Mouse (Mus musculus) CH12.LX (cell line): ENCODE measurements around the gene Ppig. TPM values are rescaled to one million over a fixed set of nuclear protein-coding genes. Genes with fewer than 3 reads are reported as not detected.

Source experiments
- DNase-seq: peaks from one replicate; pipeline ENCODE4 v3.0.0-alpha.2; 2013; ENCODE audit errors: extremely low read depth
- H3K27ac ChIP-seq: 2 replicates; pipeline ENCODE4 v1.5.1; 2012; ENCODE audit warnings: low read depth, mild to moderate bottlenecking, control low read depth, moderate library complexity; ENCODE audit not compliant: insufficient read depth
- H3K27me3 ChIP-seq: replicated peaks from 2 replicates; pipeline ENCODE3; 2012; ENCODE audit warnings: inconsistent platforms
- H3K36me3 ChIP-seq, 2 experiments: replicated peaks in 1 of 2; 2 replicates each; pipeline versions ENCODE3 to v1.6.1; 2012; ENCODE audit warnings: inconsistent platforms in 1 of 2, low read length in 1 of 2, mild to moderate bottlenecking in 1 of 2, mixed read lengths in 1 of 2, moderate library complexity in 1 of 2; ENCODE audit not compliant: control insufficient read depth in 1 of 2, insufficient read depth in 1 of 2
- H3K4me1 ChIP-seq, 2 experiments: 2 replicates each; pipeline ENCODE4 v1.6.1; 2012; ENCODE audit warnings: inconsistent platforms in 1 of 2, moderate library complexity in 1 of 2; ENCODE audit not compliant: insufficient read depth in 2 of 2, control insufficient read depth in 1 of 2
- H3K4me2 ChIP-seq: 2 replicates; pipeline ENCODE4 v1.6.1; 2012; ENCODE audit warnings: low read depth, mild to moderate bottlenecking, control low read depth; ENCODE audit not compliant: poor library complexity, insufficient read depth, severe bottlenecking
- H3K4me3 ChIP-seq, 3 experiments: fragments of 150-350 bp in 1 of 3; sonication (generic) in 1 of 3; replicated peaks in 1 of 3; 2 replicates each; pipeline versions ENCODE3 to v1.5.1; 2011 to 2012; ENCODE audit warnings: low read depth in 2 of 3, low read length in 2 of 3, mild to moderate bottlenecking in 2 of 3, moderate library complexity in 2 of 3, control low read depth in 1 of 3, improper control_type of control experiment in 1 of 3, inconsistent platforms in 1 of 3, mixed read lengths in 1 of 3; ENCODE audit not compliant: poor library complexity in 1 of 3
- H3K79me2 ChIP-seq: replicated peaks from 2 replicates; pipeline ENCODE4 v1.6.1; 2012; ENCODE audit warnings: mild to moderate bottlenecking, moderate library complexity; ENCODE audit not compliant: control insufficient read depth, poor library complexity, insufficient read depth, severe bottlenecking; ENCODE audit errors: extremely low read depth
- H3K9ac ChIP-seq: 2 replicates; pipeline ENCODE4 v1.6.1; 2012; ENCODE audit warnings: low read depth, mild to moderate bottlenecking, control low read depth, moderate library complexity; ENCODE audit not compliant: insufficient read depth
- H3K9me3 ChIP-seq: replicated peaks from 2 replicates; pipeline ENCODE3; 2012; ENCODE audit warnings: low read length, inconsistent platforms, mixed read lengths
- BHLHE40 ChIP-seq: IDR thresholded peaks from 2 replicates; pipeline ENCODE4 v1.6.1; 2011; ENCODE audit warnings: mild to moderate bottlenecking, low read depth, low read length, improper control_type of control experiment
- CHD1 ChIP-seq: IDR thresholded peaks from 2 replicates; pipeline ENCODE4 v1.6.1; 2012; ENCODE audit warnings: low read depth, low read length, improper control_type of control experiment, inconsistent platforms
- ELF1 ChIP-seq: IDR thresholded peaks from 2 replicates; pipeline ENCODE4 v1.6.1; 2014; ENCODE audit warnings: low read depth, mild to moderate bottlenecking, inconsistent platforms, low read length, improper control_type of control experiment
- ETS1 ChIP-seq: conservative IDR thresholded peaks from 2 replicates; pipeline ENCODE4 v1.6.1; 2012; ENCODE audit warnings: low read depth, mild to moderate bottlenecking, inconsistent platforms, low read length, improper control_type of control experiment, moderate library complexity
- IRF4 ChIP-seq: IDR thresholded peaks from 2 replicates; pipeline ENCODE4 v1.6.1; 2014; ENCODE audit warnings: low read depth, mild to moderate bottlenecking, inconsistent platforms, low read length, improper control_type of control experiment
- JUN ChIP-seq: IDR thresholded peaks from 2 replicates; pipeline ENCODE4 v1.6.1; 2011; ENCODE audit warnings: low read depth, mild to moderate bottlenecking, low read length, improper control_type of control experiment, moderate library complexity; ENCODE audit not compliant: insufficient read depth
- JUND ChIP-seq: conservative IDR thresholded peaks from 2 replicates; pipeline ENCODE4 v1.6.1; 2011; ENCODE audit warnings: low read depth, low read length, improper control_type of control experiment
- KAT2A ChIP-seq: IDR thresholded peaks from 2 replicates; pipeline ENCODE4 v1.6.1; 2012; ENCODE audit warnings: low read length, improper control_type of control experiment, inconsistent platforms; ENCODE audit not compliant: insufficient replicate concordance
- MAFK ChIP-seq: IDR thresholded peaks from 2 replicates; pipeline ENCODE4 v1.6.1; 2011; ENCODE audit warnings: low read length, improper control_type of control experiment; ENCODE audit not compliant: insufficient replicate concordance
- MAZ ChIP-seq: IDR thresholded peaks from 2 replicates; pipeline ENCODE4 v1.6.1; 2012; ENCODE audit warnings: low read depth, mild to moderate bottlenecking, inconsistent platforms, low read length, improper control_type of control experiment, moderate library complexity
- MXI1 ChIP-seq: IDR thresholded peaks from 2 replicates; pipeline ENCODE4 v1.6.1; 2011; ENCODE audit warnings: mild to moderate bottlenecking, low read depth, low read length, improper control_type of control experiment
- POLR2A ChIP-seq: IDR thresholded peaks from 2 replicates; pipeline ENCODE4 v1.6.1; 2011; ENCODE audit warnings: low read depth, mild to moderate bottlenecking, improper control_type of control experiment, low read length
- RAD21 ChIP-seq: IDR thresholded peaks from 2 replicates; pipeline ENCODE4 v1.6.1; 2011; ENCODE audit warnings: low read depth, mild to moderate bottlenecking, low read length, improper control_type of control experiment, moderate library complexity
- SIN3A ChIP-seq: IDR thresholded peaks from 2 replicates; pipeline ENCODE4 v1.6.1; 2012; ENCODE audit warnings: low read length, improper control_type of control experiment, inconsistent platforms
- SMC3 ChIP-seq: IDR thresholded peaks from 2 replicates; pipeline ENCODE4 v1.6.1; 2011; ENCODE audit warnings: low read depth, low read length, improper control_type of control experiment
- TCF12 ChIP-seq: IDR thresholded peaks from 2 replicates; pipeline ENCODE4 v1.6.1; 2014; ENCODE audit warnings: low read depth, mild to moderate bottlenecking, inconsistent platforms, low read length, improper control_type of control experiment
- UBTF ChIP-seq: IDR thresholded peaks from 2 replicates; pipeline ENCODE4 v1.6.1; 2012; ENCODE audit warnings: low read depth, mild to moderate bottlenecking, inconsistent platforms, low read length, improper control_type of control experiment, moderate library complexity
- USF1 ChIP-seq: IDR thresholded peaks from 2 replicates; pipeline ENCODE4 v1.6.1; 2014; ENCODE audit warnings: low read depth, mild to moderate bottlenecking, inconsistent platforms, low read length, improper control_type of control experiment
- USF2 ChIP-seq: conservative IDR thresholded peaks from 2 replicates; pipeline ENCODE4 v1.6.1; 2011; ENCODE audit warnings: low read depth, low read length, improper control_type of control experiment
- ZKSCAN1 ChIP-seq: IDR thresholded peaks from 2 replicates; pipeline ENCODE4 v1.6.1; 2012; ENCODE audit warnings: low read depth, inconsistent platforms, low read length, improper control_type of control experiment, borderline replicate concordance
- ZNF384 ChIP-seq: IDR thresholded peaks from 2 replicates; pipeline ENCODE4 v1.6.1; 2012; ENCODE audit warnings: low read depth, low read length, improper control_type of control experiment, inconsistent platforms
- dilution Hi-C: fragments of 300-500 bp; cut with MboI; formaldehyde crosslinking; loops from 2 replicates; pipeline ENCODE4 v1.14.3; 2020; ENCODE audit warnings: low sequenced_read_pairs; ENCODE audit not compliant: extremely low pct_unique_long_range_greater_than_20kb, extremely low pct_ligation_motif_present
- in situ Hi-C: fragments of 300-500 bp; cut with MboI; formaldehyde crosslinking; loops from 3 replicates; pipeline ENCODE4 v1.14.3; 2019; ENCODE audit warnings: low sequenced_read_pairs, low pct_ligation_motif_present, low pct_unique_long_range_greater_than_20kb, mixed read lengths
- polyA plus RNA-seq: library from polyadenylated mRNA; unstranded; fragments of >175 nt; gene quantifications from 2 replicates; pipeline ENCODE4 v1.2.1, GENCODE M21; 2012; ENCODE audit warnings: low read depth; ENCODE audit not compliant: insufficient read length
- total RNA-seq, 2 experiments: library from RNA; depleted of rRNA; stranded (reverse); fragments of 300-350 nt in 1 of 2; fragments of >200 nt in 1 of 2; gene quantifications; 2 replicates each; pipeline ENCODE4 v1.2.3; 2012 to 2014

Ppig gene
- total and polyA plus RNA-seq, 3 experiments = 10.3 to 180 (median 12.9) TPM

DNA sequence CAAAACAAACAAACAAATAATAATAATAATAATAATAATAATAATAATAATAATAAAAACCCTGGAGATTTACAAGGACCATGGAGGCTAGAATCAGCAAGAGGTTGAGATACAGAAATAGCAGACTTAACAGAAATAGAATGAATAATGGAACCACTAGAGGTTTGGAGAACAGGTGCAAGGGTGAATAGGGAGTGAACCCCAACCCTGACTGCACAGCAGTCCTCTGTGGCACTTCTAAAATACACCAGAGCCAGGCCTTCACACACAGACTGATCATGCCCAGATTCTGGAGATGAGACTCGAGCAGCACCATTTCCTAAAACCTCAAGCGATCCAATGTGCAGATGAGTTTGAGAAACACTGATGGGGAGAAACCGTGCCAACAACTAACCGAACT, 40.4 kb upstream of the Ppig start:
- no peak for TF ChIP-seq CHD1
- no peak for TF ChIP-seq ZNF384
- no peak for TF ChIP-seq JUND
- no peak for TF ChIP-seq SMC3
- no peak for TF ChIP-seq POLR2A
- TF ChIP-seq BHLHE40 = no peak
- TF ChIP-seq RAD21 = no peak
- TF ChIP-seq MAFK = no peak
- no peak for TF ChIP-seq MAZ
- no peak for TF ChIP-seq UBTF
- TF ChIP-seq USF2 = no peak
- no peak for TF ChIP-seq JUN
- TF ChIP-seq SIN3A = no peak
- TF ChIP-seq ETS1 = no peak
- dilution Hi-C loops = no loop called here
- DNase-seq = no peak
- no peaks in the 10 kb centered on the region for H3K27me3 ChIP-seq
- peaks cover 2 to 5% of the 10 kb centered on the region in 2 experiments for H3K36me3 ChIP-seq
- peaks cover 2 to 32% of the 10 kb centered on the region in 2 experiments; a peak in 2 of 4 replicates for H3K4me1 ChIP-seq
- H3K9ac ChIP-seq = no peak overlapping the region
- no peaks in the 10 kb centered on the region for H3K9me3 ChIP-seq
- H3K4me2 ChIP-seq = no peak overlapping the region
- no peaks in the 10 kb centered on the region for H3K79me2 ChIP-seq
- in situ Hi-C loops = no loop called here
- no peak overlapping the region for H3K27ac ChIP-seq
- no peak overlapping the region for H3K4me3 ChIP-seq

DNA sequence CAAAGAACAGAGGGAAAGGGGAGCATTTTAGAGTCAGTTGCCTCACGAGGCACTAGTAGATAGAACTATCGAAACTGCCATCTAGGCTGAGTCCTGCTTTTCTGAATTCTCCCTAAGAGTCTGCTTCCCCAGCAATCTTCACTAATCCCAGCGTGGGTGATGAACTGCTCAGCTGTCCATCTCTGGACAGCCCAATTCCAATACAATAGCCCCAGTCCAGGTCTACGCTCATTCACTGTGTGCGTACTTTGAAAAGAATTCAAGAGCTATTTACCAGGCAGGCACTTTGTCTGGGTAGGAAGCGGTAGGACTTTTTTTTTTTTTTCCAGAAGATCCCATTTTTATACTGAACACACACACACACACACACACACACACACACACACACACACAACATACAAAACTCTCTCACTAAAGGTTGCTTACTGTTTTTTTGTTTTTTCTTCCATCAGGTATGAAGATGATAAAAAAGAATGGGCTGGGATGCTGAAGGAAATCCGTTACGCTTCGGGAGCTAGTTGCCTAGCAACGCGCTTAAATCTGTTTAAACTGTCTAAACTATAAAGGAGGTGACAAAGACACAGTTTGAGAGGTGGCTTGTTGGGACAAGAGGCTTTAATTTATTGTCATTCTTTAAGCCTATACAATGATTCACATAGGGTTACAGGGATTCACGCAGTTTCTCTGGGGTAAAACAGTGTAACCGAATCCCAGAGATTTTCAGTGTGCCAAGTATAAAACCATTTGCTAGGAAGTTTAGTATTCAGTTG, 39.1 kb upstream of the Ppig start:
- dilution Hi-C loops = no loop called here
- no peaks in the 10 kb centered on the region for H3K79me2 ChIP-seq
- peaks cover 2 to 32% of the 10 kb centered on the region in 2 experiments; a peak in 2 of 4 replicates for H3K4me1 ChIP-seq
- no peaks in the 10 kb centered on the region for H3K9me3 ChIP-seq
- no peak for DNase-seq
- TF ChIP-seq KAT2A (no peak), MAZ (no peak), TCF12 (no peak), ELF1 (no peak), IRF4 (no peak), MXI1 (no peak), USF1 (no peak), MAFK (no peak), ZKSCAN1 (no peak)
- TF ChIP-seq, all 38 proteins: peak for 0
- peaks cover 9 to 17% of the 10 kb centered on the region in 2 experiments for H3K36me3 ChIP-seq
- H3K9ac ChIP-seq = no peak overlapping the region
- in situ Hi-C loops = no loop called here
- no peak overlapping the region for H3K4me2 ChIP-seq
- H3K27me3 ChIP-seq = no peaks in the 10 kb centered on the region
- no peak overlapping the region for H3K4me3 ChIP-seq
- H3K27ac ChIP-seq = no peak overlapping the region
